Mouse (Mus musculus): Measurements from ENCODE around the gene Fam172a.
A peak's percentile ranks its signal among the peaks of the same experiment; 100 is the strongest.

Fam172a gene

DNA sequence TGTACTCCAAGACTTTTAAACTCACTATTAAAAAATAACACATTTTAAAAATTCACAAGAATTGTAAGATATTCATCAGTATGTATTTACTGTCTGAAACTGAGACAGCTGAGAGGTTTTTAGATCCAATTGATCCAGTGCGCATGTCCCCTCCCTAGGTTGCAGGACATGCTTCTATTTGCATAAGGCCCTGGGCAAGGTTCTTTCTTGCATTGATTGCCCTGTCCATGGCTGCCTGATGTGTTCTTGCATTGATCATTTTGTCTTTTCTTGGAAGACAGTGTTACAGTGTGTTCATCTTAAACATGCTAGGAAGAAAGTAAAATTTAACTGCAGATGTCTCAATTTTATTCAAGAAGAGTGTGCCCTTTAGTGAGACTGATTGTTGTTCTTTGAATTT is 275.3 kb downstream of the Fam172a start:
- no peak for DNase-seq

- no peak for DNase-seq
Observed at GRCm38 (mm10) chr13:77982105-77982851, 280.4 kb downstream of the Fam172a start.

DNA sequence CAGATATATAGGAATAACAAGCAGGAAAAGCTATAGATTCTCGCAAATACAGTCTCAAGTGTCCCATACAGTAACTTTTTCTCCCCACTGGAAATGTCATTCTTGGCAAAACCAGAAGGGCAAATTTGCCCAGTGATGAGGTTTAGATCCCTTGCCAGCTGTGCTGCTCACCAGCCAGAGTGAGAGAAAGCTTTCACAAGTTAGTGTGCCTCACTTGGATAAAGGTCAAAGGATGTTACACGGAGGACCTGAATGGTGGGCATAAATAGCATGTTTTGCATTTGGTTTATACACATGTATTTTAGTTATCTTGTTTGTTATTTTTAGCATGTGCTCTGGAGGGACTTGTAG is 281.0 kb downstream of the Fam172a start:
- DNase-seq, result no peak

DNA sequence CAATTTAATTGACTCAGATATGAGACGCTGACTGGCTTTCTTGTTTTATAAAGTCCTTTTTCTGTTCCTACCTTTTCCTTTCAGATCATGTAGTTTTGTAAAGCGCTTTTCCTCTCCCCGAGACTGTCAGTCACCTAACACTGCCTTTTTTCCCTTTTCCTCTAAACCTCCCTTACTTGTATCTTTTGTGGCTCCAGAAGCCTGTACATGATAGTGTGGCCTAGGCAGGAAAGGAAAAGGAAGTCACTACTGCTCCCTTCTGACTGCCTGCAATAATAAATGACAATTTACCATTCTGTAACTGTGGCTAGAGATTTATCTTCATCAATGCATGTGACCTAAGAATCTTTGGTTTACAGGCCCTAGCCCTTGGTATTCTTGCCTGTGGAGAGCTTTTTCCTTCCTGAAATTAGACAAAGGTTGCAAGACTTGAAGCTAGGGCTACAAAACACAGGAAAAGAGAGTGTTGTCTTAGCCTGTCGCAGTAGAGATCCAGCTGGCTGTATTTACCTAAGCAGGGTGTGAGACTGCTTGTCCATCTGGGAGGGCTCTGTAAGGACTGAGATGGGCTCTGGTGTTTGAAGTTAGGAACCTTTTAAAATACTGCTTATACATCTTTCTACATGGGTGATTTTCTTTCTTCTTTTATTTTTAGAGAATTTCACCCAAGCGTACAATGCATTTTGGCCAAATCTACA is 289.5 kb downstream of the Fam172a start:
- DNase-seq, result no peak

DNA sequence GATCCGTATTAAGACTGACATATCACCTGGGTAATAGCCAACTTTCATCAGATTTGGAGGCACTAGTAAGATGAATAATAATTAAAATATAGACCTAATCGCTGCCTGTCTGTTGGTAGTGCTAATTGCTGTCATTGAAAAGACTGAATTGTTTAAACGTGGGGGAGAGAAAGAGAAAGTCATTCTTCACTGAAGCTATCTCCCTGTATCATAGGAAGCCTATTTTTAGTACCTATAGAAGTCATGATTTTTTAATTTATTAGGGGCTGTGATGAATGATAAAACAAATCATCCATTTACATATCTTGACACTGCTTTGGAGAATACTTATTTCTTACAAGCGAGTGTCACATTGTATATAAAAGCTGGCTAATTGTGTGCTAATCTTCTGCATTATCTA is 302.8 kb downstream of the Fam172a start:
- DNase-seq, result no peak

GRCm38 (mm10) chr13:78005344-78005743 is 303.5 kb downstream of the Fam172a start:
- DNase-seq, result no peak

DNA sequence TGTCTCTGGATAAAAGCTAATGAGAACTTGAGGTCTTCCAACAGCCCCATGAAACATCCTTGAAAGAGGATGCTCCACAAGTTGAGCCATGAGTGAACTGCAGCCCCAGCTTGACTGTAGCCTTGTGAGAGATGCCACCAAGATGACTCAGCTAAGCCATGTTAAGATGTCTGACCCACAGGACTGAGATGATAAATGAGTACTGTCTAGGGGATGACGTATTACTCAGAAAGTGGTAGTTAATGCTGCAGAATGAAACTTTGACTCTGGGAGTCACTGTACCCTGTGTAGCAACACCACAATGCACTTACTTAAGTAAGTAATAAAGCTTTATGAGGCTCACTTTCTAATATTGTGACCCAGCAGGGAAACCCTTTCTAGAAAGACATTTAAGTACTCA is 308.3 kb downstream of the Fam172a start:
- DNase-seq, result no peak

- DNase-seq, result peak; percentile 71
Observed at GRCm38 (mm10) chr13:78024683-78025294, 323.0 kb downstream of the Fam172a start, which contains the start of gene Pou5f2. Gene Pou5f2, plus strand, starts transcription at chr13:78024902.

DNA sequence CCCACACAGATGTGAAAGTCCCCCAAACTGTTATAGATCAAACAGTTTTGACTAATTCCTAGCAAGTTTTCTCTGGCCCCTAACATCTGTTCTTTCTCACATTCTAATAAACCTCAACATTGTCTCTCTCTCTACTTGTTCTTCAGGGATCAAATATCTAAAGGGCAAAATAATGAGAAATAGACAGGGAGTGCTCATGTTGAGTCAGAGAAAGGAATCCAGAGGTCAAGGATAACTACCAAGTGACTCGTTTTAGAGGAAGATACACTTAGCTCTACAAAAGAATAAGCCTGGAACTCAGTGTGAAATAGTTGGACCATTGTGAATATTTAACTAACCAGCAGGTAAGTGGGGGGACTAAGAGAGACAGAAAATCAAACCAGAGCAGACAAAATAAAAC is 331.0 kb downstream of the Fam172a start:
- DNase-seq, result no peak

DNA sequence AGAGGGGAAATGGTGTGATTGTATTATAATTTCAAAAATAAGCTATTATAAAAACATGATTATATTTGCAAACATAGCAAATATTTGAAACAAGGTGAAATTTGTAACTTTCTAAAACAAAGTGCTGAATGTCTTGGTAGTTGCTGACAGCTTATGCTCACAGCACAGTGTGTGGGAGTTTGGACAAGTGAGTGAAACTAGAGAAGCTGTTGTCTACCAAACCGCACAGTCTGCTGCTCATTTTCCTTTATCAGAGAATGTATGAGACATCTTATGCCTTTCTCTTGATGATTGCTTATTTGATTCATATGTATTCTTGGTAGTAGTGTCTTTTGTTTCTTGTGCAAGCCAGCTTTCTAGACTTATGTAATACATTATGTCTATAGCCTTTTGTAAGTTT is 335.4 kb downstream of the Fam172a start:
- DNase-seq, result no peak

DNA sequence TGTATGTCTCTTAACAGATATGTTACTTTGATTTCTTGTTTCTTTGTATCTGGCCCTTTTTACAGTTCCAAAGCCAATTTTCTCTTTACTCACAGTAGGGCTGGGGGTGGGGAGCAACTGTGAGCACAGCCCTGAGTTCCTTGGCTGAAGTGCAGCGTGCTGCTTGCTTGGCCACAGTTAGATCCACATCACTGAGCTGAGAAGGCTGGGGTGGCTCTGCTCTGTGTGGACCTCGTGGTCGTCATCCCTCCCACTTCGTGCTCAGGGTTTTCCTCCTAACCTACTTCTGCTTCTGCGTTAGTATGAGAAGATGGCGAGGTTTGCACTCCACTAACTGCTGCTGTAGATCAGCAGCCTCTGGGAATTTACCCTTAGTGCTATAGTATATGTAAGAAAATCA is 341.4 kb downstream of the Fam172a start:
- DNase-seq, result no peak

- DNase-seq, result no peak
Observed at GRCm38 (mm10) chr13:78045116-78045515, 343.3 kb downstream of the Fam172a start.

- no peak for DNase-seq
Observed at GRCm38 (mm10) chr13:78087751-78088150, 385.9 kb downstream of the Fam172a start.

GRCm38 (mm10) chr13:78090701-78091100 is 388.9 kb downstream of the Fam172a start:
- no peak for DNase-seq

- no peak for DNase-seq
Observed at GRCm38 (mm10) chr13:78091949-78092348, 390.1 kb downstream of the Fam172a start.

- DNase-seq, result no peak
Observed at GRCm38 (mm10) chr13:78094352-78094751, 392.5 kb downstream of the Fam172a start.

- DNase-seq, result no peak
Observed at GRCm38 (mm10) chr13:78095071-78095973, 393.5 kb downstream of the Fam172a start.

- DNase-seq, result no peak
Observed at GRCm38 (mm10) chr13:78098858-78099445, 397.1 kb downstream of the Fam172a start.

DNA sequence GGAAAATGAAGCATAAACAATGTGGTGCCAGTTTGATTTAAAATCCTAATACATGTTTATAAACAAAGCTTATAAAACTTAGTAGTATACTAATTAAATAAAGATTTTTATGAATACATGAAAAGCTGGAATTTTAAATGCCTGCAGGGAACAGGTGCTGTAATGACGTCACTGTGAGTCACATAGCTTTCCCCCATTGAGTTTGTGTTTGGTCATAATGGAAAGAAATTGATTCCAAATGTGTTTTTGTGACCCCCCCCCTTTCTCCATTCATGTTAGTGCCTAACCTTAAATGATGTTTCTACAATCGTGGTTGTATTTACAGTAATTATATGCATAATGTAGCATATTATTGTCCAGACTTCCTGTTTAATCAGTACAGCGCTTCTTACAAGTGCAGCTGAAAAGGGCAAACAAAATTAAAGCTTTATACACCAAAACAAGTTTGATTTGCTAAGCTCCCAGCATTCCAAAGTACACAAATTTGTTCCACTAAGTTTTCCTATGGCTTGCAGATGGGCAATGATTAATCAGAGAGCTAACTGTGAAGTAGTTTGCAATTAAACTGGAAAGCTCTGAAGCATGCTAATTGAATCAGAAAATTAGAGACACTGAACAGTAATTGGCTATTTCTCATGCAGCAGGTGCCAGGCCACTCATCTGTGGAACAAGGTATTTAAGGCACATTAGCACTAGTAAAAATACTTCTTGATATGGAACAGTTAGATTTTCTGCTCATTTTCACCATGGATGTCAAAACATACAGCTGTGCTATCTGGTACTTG is 398.1 kb downstream of the Fam172a start:
- no peak for DNase-seq

DNA sequence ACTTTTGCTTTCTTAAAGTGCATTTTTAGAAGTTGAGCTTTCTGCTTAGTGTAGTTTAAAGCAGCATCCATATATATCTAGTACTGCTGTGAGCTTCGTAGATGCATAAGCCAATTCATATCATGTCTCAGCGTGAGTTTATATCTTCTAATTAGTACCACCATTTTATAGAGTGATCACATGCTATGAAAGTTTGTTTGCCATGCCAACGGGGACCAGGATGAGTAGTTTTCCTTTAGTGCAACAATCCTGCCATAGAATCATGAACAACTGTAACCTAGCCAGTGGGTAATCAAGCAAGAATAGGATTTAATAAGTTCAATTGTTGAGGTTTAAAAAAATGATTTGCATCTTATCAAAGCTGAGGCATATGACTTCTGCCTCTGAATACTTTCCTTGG is 398.8 kb downstream of the Fam172a start:
- no peak for DNase-seq

DNA sequence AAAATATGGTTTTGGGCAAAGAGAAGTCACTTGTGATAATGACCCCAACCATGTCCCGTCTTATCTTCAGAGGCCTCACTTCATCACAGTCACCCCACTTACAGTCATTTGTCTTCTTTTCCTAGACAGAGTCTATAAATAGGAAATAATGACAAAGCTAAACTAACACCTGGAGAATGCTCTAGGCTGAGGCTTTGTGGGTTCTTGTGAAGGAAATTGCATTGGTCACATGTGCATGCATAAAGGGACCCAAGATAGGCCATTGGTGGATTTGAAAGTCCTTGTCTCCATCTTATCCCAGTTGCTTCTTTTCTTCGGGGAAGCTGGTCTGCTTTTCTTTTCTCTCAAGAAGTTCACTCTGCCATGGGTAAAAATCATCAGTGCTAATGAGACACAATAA is 400.5 kb downstream of the Fam172a start:
- DNase-seq, result no peak

DNA sequence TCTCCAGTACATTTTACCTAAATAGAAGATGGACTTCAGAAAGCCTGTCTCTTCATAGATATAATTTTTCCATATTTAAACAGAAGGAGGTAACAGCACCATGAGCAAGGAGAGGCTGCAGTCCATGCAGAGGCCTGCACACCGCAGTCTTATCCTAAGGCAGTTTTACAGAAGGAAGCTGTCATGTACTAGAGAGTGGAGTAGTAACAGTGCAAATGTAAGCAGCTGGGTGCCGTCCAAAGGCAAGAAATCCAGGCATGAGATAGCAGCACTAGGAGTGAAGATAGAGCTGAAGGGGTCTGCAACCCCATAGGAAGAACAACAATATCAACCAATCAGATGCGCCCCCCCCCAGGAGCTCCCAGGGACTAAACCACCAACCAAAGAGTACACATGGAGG is 403.0 kb downstream of the Fam172a start:
- DNase-seq, result no peak

All from liver (tissue).